Mouse (Mus musculus) c-Kit-positive CD71-negative TER-119-negative erythroid progenitor cells, embryonic 14.5 days (primary cell): Measurements from ENCODE around the gene Zdhhc5.
"Not testable (repeated sequence)": the region's sequence is repeated elsewhere in the genome, so short reads cannot be mapped to it uniquely, and the experiment has no call there.

Experiments
- DNase-seq: peaks from one replicate; pipeline ENCODE4 v3.0.0-alpha.2; 2013; ENCODE audit warnings: low read depth

The Zdhhc5 gene

GRCm38 (mm10) chr2:84695007-84695695 lies 19.8 kb downstream of the Zdhhc5 start:
- no peak for DNase-seq

- DNase-seq: no peak
Observed at GRCm38 (mm10) chr2:84690050-84690449, 24.9 kb downstream of the Zdhhc5 start.

GRCm38 (mm10) chr2:84688080-84688844 lies 26.7 kb downstream of the Zdhhc5 start:
- DNase-seq: no peak

- no peak for DNase-seq
Observed at GRCm38 (mm10) chr2:84682605-84683183, 32.3 kb downstream of the Zdhhc5 start.

DNA sequence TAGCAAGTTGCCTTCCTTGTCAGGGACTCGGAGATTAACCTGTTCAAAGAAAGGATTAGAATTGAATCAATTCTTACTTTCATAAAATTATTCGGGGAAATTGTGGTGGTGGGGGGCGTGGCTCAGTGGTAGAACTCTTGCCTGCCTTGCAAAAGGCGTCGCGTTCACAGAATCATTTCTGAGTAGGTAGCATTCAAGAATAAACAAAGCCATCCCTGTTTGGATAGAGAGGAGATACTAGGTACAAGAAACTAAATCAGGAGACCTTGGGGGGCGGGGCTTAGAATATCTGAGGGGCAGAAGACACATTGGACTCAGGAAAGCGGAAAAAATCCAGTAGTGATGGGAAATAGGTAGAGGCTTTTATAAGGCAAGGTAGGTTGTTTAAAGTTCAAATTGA lies 36.0 kb downstream of the Zdhhc5 start, which contains the start of gene Tmx2:
TSS of gene Tmx2 (minus strand) at position 125 of the 400 bp plus-strand sequence.
- no peak for DNase-seq

DNA sequence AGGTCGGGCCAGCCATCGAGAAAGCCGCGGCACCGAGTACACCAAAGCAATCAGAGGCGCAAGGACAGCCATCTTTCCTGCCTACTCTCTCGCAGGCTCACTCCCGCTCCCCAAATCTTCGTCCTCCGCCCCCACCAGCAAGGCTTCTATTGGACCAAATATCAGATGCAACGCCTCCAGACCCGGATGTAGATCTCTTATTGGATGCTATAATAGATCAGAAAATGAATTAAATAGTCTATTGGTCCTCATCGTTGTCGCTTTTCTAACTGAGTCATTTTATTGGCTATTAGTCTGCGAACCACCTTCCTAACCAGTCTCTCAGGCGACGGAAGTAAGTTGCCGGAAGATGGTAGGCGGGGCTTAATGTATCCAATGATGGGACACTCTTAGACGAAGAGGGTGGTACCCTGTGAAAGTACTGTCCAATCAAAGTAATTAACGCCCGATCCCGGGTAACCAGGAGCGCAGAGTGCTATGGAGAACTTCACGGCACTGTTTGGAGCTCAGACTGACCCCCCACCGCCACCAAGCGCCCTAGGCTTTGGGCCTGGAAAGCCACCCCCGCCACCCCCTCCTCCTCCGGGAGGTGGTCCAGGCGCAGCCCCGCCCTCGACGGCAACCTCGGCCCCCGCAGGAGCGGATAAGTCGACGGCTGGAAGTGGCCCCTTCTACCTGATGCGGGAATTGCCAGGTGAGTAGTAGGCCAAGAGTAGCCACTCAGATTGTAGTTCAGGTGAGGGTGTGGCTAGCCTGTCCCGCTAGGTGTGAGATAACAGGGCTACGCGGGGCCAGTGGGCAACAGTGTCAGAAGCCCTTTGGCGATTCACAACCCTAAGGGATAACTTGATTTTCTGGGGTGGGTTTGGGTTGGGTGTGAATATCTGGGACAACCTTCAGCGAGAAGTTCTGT lies 36.8 kb downstream of the Zdhhc5 start, which contains the start of the genes Gm28635 and Med19:
TSS of gene Gm28635 (minus strand) at position 74 of the 913 bp plus-strand sequence.
TSS of gene Med19 (plus strand) at position 435 of the 913 bp plus-strand sequence.
- DNase-seq: peak; percentile 99

DNA sequence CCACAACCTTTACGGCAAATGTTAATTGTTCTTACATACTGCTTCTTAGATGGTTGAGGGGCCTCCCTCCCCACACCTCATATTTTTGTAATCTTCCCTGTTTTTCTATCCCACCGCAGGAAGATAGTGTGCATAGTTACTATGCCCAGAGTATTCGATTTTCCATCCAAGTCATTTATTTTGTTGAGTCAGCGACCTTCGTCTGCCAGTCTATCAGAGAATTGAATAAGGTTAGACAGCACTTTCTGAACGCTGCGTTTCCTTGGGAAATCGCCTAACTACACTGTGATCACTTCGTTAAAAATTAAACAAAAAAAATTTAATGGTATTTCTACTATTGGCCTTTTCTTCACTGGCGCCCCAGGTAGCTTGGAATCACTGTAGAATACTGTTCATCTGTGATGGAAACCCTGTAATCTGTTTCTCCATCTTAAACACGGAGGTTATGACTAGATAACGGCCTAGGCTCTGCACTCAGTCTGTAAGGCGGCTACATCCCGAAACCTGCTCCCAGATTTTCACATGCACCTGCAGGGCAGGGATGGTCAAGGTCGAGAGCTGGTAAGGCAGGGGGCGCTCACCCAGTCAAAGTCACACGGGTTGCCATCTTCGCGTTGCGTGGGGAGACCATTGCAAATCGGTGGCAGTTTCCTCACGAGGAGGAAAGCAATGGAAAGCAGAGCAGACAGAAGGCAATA lies 37.6 kb downstream of the Zdhhc5 start:
- DNase-seq: no peak

- not testable (repeated sequence) for DNase-seq
Observed at GRCm38 (mm10) chr2:84671535-84671934, 43.4 kb downstream of the Zdhhc5 start.

DNA sequence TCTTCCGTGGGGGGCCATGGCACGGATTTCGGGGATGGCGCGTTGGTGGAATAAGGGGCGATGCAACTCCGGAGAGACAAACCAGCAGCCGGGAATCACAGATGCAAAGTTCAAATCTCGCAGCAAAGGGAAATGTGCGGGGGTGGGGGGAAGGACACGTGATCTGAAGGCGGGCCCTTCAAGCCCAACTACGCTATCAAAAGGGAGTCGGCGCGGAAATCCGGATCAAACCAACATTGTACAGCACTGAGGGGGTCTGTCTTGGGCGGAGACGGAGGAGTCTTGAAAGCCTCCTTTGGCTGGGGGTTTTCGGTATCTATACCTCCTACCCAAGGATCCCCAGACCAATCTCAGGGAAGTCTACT lies 44.4 kb downstream of the Zdhhc5 start, which contains the start of gene Selenoh:
TSS of gene Selenoh (minus strand) at position 202 of the 365 bp plus-strand sequence.
- peak; percentile 87 for DNase-seq

- no peak for DNase-seq
Observed at GRCm38 (mm10) chr2:84669828-84670568, 45.0 kb downstream of the Zdhhc5 start.

DNA sequence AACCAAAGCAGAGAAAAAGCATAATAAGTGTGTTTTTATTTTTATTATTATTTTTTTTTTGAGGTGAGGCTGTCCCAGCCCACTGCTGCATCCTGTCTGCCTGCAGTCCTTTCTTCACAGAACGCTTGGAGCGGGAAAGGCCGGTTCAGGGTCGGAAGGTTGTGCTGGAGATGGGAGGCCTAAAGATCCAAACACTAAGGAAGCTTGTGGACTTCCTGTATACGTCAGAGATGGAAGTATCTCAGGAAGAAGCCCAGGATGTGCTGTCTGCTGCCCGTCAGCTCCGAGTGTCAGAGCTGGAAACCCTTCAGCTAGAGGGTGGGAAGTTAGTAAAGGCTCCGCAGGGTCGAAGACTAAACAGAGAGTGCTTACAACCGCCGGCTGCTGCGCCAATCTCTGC lies 48.9 kb downstream of the Zdhhc5 start:
- no peak for DNase-seq

GRCm38 (mm10) chr2:84662866-84663265 lies 52.1 kb downstream of the Zdhhc5 start:
- peak; percentile 69 for DNase-seq

DNA sequence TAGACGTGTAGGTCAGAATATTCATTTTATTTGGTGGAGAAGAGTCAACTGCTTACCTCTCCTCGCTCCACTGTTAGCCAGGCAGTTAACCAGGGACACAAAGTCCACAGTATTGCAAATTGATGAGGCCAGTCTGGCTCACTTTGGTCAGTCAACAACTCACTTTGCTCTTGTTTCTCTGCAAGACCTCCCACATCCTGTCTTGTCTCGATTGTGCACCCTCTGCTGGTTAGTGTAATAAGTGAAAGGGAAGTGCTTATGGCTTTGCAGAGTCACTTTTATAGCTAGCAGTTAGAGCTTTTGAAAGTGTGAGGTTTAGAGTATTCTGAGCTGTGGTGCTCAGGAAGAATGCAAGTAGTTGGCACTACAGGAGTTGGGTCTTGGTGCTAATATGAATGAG lies 54.7 kb downstream of the Zdhhc5 start:
- no peak for DNase-seq

- DNase-seq: no peak
Observed at GRCm38 (mm10) chr2:84658806-84659205, 56.2 kb downstream of the Zdhhc5 start, which contains the start of gene Btbd18. TSS of gene Btbd18 (plus strand) at chr2:84659079.

- DNase-seq: no peak
Observed at GRCm38 (mm10) chr2:84655864-84656263, 59.1 kb downstream of the Zdhhc5 start.

DNA sequence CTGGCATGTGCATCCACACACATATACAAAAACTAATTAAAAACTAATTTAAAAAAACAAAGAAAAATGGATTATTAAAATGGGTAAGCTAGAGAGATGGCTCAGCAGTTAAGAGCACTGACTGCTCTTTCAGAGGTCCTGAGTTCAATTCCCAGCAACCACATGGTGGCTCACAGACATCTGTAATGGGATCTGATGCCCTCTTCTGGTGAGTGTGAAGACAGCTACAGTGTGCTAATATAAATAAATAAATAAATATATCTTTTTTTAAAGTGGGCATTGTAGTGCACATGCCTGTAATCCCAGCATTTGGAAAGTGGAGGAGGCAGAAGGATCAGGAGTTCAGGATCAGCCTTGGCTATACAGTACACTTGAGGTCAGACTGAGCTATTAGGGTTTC lies 61.6 kb downstream of the Zdhhc5 start:
- DNase-seq: no peak

DNA sequence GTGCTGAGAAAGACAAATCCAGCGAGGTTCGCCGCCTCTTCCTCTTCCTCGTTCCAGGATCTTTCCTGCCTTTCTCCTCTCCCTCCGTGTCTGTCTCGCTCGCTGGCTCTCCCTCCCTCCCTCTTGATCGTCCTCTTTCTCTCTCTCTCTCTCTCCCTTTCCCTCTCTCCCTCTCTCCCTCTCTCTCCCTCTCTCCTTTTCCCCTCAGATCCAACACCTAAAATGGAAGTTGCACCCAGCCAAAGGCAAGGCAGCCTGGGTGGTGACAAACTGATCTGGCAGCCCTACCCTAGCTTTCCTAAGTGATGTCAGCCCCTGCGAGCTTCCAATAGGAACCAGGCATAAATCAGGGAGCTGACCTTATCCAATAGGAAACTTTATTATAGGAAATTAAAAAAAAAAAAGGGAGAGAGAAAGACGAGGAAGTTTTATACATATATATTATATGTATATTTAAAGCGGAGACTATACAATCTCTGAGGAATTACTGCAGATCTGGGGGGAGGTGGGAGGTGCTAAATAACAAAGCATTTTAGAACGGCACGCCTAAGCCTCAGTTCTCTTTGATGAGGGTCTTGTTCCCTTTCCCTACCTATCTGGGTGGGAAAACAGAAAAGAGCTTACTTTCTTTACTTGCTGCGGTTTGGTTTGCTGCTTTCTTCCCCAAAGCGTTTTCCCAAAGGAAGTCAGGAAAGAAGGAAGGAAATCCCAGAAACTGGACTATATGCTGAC lies 64.3 kb downstream of the Zdhhc5 start, which contains the start of gene Ctnnd1:
TSS of gene Ctnnd1 (minus strand) at position 302 of the 732 bp plus-strand sequence.
- peak; percentile 70 for DNase-seq

DNA sequence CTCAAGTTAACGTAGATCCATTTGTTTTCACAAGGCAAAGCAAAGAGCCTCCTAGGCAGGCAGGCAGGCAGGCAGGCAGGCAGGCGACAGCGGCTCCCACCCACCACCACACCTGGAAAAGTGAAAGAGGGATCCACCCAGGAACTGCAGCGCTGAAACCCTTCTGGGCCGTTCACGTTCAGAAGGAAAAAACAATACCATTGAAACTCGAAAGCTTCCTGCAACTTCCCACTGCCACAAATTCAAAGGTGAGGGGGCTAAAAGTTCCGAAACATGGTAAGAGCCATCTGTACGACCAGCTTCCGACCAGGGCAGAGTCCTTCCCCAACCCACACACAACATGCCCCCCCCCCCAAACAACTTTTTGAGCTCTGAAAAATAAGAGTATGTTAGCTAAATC lies 65.3 kb downstream of the Zdhhc5 start:
- DNase-seq: no peak

GRCm38 (mm10) chr2:84648369-84648768 lies 66.6 kb downstream of the Zdhhc5 start:
- DNase-seq: no peak
